Mouse (Mus musculus) T-cell, adult 2 months (primary cell): ENCODE results near the gene Cebpb.

Source experiments
- DNase-seq: peaks from one replicate; pipeline ENCODE4 v3.0.0; 2022; ENCODE audit warnings: low spot score

Gene Cebpb

DNA sequence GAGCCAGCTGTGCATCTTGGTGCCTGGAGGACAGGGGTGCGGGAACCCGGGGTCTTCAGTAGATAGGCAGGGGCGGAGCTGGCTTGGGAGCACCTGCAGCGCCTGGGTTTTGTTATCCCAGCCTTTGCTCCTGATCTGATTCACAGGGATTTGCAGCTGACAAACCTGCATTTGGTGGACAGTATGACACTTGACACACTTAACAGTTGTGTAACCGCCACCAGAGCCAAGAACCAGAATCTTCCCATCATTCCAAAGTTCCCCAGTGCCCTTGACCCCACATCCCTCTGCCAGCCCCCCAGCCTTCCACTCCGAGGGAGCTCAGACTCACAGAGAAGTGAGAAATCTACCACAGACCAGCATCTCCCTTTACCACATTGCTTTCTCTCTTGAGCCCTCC is 33.8 kb downstream of the Cebpb start:
- DNase-seq, result no peak

DNA sequence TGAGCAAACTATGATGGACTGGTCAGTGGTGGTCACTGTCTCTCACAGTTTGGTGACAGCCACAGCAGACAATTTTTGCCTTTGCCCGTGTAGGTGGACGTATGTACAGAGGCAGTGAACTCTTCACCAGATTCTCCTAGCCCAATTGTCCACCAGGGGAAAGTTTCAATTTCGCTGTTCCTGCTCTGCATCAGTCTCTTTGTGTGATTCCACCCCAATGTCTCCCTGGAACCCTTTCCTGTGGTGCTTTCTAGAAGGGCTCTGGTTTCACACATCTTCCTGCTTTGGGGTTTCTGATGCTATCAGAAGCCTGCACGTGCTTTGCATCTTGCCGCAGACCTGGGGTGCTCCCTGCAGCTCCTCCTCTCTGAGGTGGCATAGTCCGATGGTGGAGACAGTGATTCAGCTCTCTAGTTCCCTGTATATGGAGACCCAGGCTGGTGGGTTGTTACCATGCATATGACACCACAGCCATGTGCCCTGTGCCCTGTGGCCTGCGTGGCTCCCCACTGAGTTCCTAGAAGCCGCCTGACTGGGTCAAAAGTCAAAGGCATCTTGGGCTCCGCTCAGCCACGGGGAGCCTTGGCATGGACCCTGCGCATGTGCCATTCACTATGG is 35.0 kb downstream of the Cebpb start:
- DNase-seq, result peak; percentile 41

DNA sequence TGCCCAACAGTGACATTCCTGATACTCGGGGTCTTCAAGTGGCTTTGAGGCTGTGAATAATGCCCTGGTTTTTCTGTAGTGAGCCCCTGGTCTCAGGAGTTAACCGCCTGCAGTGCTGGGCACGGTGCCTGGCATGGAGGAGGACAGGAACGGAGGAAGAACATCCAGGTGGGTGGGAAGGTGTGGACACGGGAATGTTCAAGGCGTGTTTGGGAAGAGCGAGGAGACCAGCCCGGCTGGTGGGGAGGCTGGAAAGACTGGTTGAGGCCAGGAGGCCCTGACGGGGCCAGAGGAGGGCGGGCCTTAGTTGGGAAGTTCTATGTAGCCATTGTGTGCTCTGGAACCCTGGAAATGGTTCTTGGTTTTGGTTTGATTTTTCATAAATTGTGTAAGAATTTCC is 37.2 kb downstream of the Cebpb start:
- DNase-seq, result no peak

DNA sequence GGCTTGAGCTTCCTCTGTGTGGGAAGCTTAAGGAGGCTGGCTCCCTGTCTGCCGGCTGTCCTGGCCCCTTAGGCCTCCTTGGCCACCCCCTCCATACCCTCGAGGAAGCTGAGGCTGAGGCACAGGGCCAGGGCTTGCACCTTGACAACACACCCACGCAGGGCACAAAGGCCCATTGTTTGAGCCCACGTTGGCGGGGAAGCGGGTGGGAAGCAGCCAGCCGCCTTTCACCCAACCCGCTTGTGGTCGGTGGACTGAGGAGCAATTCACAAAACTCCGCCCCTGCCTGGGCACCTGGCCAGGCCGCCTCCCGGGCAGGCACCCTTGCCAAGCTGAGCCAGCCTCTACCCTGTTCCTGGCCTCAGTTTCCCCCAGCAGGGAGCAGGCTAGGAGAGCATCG is 38.4 kb downstream of the Cebpb start:
- DNase-seq, result no peak

DNA sequence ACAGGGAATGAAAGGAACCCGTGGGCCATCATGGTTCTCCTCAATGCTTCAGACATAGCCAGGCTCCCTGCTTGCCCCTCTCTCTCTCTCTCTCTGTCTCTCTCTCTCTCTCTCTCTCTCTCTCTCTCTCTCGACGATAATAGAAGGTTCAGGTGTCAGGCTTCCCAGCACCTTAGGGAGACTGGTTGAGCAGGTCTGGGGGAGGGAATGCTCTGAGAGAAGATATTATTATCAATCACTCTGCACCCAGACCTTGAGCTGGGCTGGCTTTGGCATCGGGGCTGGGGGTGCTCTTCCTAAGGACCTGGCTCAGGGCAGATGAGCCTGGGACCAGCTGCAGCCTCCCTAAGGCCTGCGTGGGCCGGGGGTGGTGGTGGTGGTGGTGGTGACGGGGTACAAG is 41.3 kb downstream of the Cebpb start:
- DNase-seq, result no peak

DNA sequence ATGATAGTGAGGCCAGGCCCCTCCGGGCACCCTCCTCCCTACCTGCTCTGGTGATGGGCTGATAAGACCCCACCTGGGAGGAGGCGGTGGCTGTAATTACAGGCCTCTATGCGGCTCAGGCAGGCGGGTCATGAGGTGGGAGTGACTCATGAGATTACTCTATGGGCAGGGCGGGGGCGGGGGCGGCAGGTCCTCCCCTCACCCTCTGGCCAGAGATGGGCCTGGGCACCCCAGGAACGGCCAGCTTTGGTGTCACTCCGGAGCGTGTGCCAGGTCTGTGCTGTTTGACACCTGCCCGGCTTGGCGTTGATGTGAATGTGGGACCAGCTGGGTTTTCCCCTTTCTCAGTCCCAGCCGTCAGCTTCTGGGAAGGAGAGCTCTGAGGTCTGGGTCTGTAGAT is 42.4 kb downstream of the Cebpb start:
- DNase-seq, result no peak

DNA sequence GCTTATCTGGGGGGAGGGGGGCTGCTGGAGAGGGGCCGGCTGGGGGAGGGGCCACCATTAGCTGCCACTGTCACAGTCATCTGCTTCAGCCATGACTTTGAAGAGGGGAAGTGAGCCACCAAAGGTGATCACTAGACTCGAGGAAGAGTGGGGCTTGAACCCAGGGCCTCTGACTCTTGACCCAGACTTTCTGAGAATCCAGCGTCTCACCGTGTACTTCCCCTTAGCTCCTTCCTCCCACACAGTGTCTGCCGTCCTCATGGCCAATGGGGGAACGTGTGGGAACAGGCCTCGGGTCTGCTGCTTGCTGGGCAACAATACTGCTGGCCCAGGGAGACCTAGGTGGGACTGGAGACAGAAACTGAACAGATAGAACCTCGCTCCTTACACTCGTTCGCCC is 46.1 kb downstream of the Cebpb start:
- no peak for DNase-seq

DNA sequence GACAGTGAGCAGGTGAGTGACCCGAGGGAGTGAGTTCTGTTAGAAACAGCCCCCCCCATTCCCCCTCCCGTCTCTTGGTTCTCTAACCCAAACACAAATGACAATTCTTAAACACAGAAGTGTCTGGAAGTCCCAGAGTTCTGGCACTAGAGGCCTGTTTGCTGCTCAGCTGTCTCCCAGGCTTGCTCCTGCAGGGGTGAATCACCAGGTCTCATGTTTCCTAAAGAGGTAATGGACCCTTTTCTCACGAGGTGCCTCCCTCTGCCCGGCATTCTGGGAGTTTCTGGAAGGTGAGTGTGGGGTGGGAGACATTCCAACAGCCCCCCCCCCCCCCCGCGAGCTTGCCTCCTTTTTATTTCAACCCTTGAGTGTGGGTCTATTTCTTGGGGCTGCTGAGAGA is 50.3 kb downstream of the Cebpb start:
- no peak for DNase-seq
